Comparison of ENCODE assay signal across 22 mouse cellular contexts in genomic region chr12:81237158-81237557, GRCm38 (mm10).
DNase-seq lines count a peak whose midpoint lies in the region; ATAC-seq and TF ChIP-seq lines count a peak whose summit lies in the region.
"Had no signal": no experiment of that assay in that cellular context is flagged by ENCODE, and none has a peak within 500 bp of the region (broad histone marks: within the 10 kb centered on the region; RNA-seq: fewer than 3 reads in every experiment).

No protein-coding gene starts in this region.

- TF ChIP-seq CTCF in heart, adult 2 months (IDR thresholded peaks at IDR 0.05): no peak
- no peak for TF ChIP-seq CTCF in liver, postnatal 0 days (IDR thresholded peaks at IDR 0.05; ENCODE audit: low read depth)

- H3K79me2 ChIP-seq in heart, adult 2 months (replicated peaks; ENCODE audit: control insufficient read depth, insufficient read depth, low read length): no peaks in the 10 kb centered on the region

- peak; percentile 6 for DNase-seq in heart, adult 11 months
- DNase-seq in heart, postnatal 25 days (ENCODE audit: low spot score): no peak
- peak; percentile 31 for DNase-seq in heart, embryonic 10.5 days (ENCODE audit: low spot score)
- no peak for DNase-seq in heart, adult 2 months
- no peak for DNase-seq in liver, postnatal 0 days
- DNase-seq in liver (no peak), 416B (ENCODE audit: low read depth) (peak; percentile 38)
- DNase-seq in embryo, embryonic 10 days (ENCODE audit: low spot score): no peak
- DNase-seq: adrenal gland, adult 2 months; adrenal gland, adult 8-10 months; adrenal gland, postnatal 10 days; adrenal gland, postnatal 14 days; adrenal gland, postnatal 25 days; adrenal gland, postnatal 36 days; B cell, adult 2 months; cerebellum, adult 11 months; cerebellum, adult 11-12 months; cerebellum, adult 18-20 months had no signal

- no peak overlapping the region for H3K4me2 ChIP-seq in liver, postnatal 0 days (ENCODE audit: low read depth, low read length)

- peaks cover 6% of the 10 kb centered on the region for H3K4me1 ChIP-seq in heart, embryonic 10.5 days
- H3K4me1 ChIP-seq in heart, adult 2 months (ENCODE audit: control insufficient read depth, insufficient read depth, low read length): no peaks in the 10 kb centered on the region
- no peaks in the 10 kb centered on the region for H3K4me1 ChIP-seq in liver, postnatal 0 days (ENCODE audit: insufficient read depth)

- ATAC-seq in liver, postnatal 0 days: peak; percentile 99
- ATAC-seq: activated CD4-positive, CD25-positive, alpha-beta regulatory T cell, adult 4 months; CD4-positive, CD25-positive, alpha-beta regulatory T cell, adult 4 months; Patski had no signal

- no peak overlapping the region for H3K4me3 ChIP-seq in heart, embryonic 10.5 days
- H3K4me3 ChIP-seq in heart, adult 2 months: no peak overlapping the region
- no peak overlapping the region for H3K4me3 ChIP-seq in liver, postnatal 0 days (ENCODE audit: low read depth, low read length)

- no peaks in the 10 kb centered on the region for H3K27me3 ChIP-seq in heart, embryonic 10.5 days (ENCODE audit: insufficient read depth, poor library complexity, severe bottlenecking)
- H3K27me3 ChIP-seq in heart, adult 2 months (ENCODE audit: control insufficient read depth, insufficient read depth, low read length): no peaks in the 10 kb centered on the region
- H3K27me3 ChIP-seq in liver, postnatal 0 days (ENCODE audit: insufficient read depth, low read length): no peaks in the 10 kb centered on the region

- no peaks in the 10 kb centered on the region for H3K36me3 ChIP-seq in heart, embryonic 10.5 days
- H3K36me3 ChIP-seq in heart, adult 2 months (ENCODE audit: control insufficient read depth, insufficient read depth, low read length): no peaks in the 10 kb centered on the region
- H3K36me3 ChIP-seq in liver, postnatal 0 days (replicated peaks; ENCODE audit: insufficient read depth, low read length): no peaks in the 10 kb centered on the region
- H3K36me3 ChIP-seq: G1E had no signal

- no peak overlapping the region for H3K27ac ChIP-seq in heart, embryonic 10.5 days
- H3K27ac ChIP-seq in heart, adult 2 months: no peak overlapping the region
- no peak overlapping the region for H3K27ac ChIP-seq in liver, postnatal 0 days (ENCODE audit: low read depth)

- no peak for TF ChIP-seq POLR2A in heart, adult 2 months (IDR thresholded peaks at IDR 0.05; ENCODE audit: insufficient read depth, low read depth, low read length)

- TF ChIP-seq EP300 in heart, adult 2 months (IDR thresholded peaks at IDR 0.05; ENCODE audit: insufficient read depth, low read depth, low read length): no peak
- TF ChIP-seq EP300 in liver, postnatal 0 days (IDR thresholded peaks at IDR 0.05; ENCODE audit: low read depth): no peak

- no peak overlapping the region for H3K9ac ChIP-seq in heart, adult 2 months (ENCODE audit: low read depth, low read length)
- no peak overlapping the region for H3K9ac ChIP-seq in liver, postnatal 0 days (replicated peaks)

- no peaks in the 10 kb centered on the region for H3K9me3 ChIP-seq in heart, embryonic 10.5 days
- no peaks in the 10 kb centered on the region for H3K9me3 ChIP-seq in liver, postnatal 0 days (ENCODE audit: low read length)
- H3K9me3 ChIP-seq: G1E had no signal

- WGBS in heart, embryonic 10.5 days: 81% methylated on average over 1 of the region's 1 CpGs
- WGBS in heart, adult 2 months: 68% methylated on average over 1 of the region's 1 CpGs
- 43% methylated on average over 1 of the region's 1 CpGs for WGBS in liver, postnatal 0 days (ENCODE audit: insufficient replicate concordance)

- intact Hi-C loops in heart, postnatal 25 days (cut with DNase I): no loop called here
- intact Hi-C loops in heart, adult 2 months (cut with DNase I): no loop called here

Comparison
In these comparisons a context has a peak if more than half of its experiments do, and no peak if none do; other contexts are left out.
1. DNase-seq: peak in heart, adult 11 months (single experiment), heart, embryonic 10.5 days (single experiment) and 416B (single experiment); none in heart, postnatal 25 days (single experiment), heart, adult 2 months (0 of 2), liver, postnatal 0 days (single experiment), liver (single experiment) and embryo, embryonic 10 days (single experiment).